Mouse (Mus musculus) liver, adult 2 months (tissue): ENCODE measurements around the gene Itgb3.

Experiments
- CTCF ChIP-seq: fragments of 200-500 bp; IDR thresholded peaks from 2 replicates; pipeline ENCODE4 v1.5.1; 2011; ENCODE audit warnings: low read depth, low read length, control low read depth
- POLR2A ChIP-seq: fragments of 200-500 bp; IDR thresholded peaks from 2 replicates; pipeline ENCODE4 v1.6.1; 2011; ENCODE audit warnings: low read length, control low read depth; ENCODE audit not compliant: insufficient read depth; ENCODE audit errors: extremely low read depth

GRCm38 (mm10) chr11:104580091-104580490 is 27.7 kb upstream of the Itgb3 start:
- TF ChIP-seq CTCF = no peak
- TF ChIP-seq POLR2A = no peak
